Mouse (Mus musculus) embryonic fibroblast, embryonic 13.5 days (primary cell): ENCODE data around the gene Tep1.
A peak's percentile ranks its signal among the peaks of the same experiment; 100 is the strongest.

Source experiments
- CTCF ChIP-seq: IDR thresholded peaks from 2 replicates; pipeline ENCODE4 v1.5.1; 2011; ENCODE audit warnings: mild to moderate bottlenecking, control low read depth, low read length, moderate library complexity, borderline replicate concordance; ENCODE audit not compliant: insufficient read depth
- POLR2A ChIP-seq: IDR thresholded peaks from 2 replicates; pipeline ENCODE4 v1.6.1; 2011; ENCODE audit warnings: low read depth, mild to moderate bottlenecking, control low read depth, low read length, moderate library complexity

DNA sequence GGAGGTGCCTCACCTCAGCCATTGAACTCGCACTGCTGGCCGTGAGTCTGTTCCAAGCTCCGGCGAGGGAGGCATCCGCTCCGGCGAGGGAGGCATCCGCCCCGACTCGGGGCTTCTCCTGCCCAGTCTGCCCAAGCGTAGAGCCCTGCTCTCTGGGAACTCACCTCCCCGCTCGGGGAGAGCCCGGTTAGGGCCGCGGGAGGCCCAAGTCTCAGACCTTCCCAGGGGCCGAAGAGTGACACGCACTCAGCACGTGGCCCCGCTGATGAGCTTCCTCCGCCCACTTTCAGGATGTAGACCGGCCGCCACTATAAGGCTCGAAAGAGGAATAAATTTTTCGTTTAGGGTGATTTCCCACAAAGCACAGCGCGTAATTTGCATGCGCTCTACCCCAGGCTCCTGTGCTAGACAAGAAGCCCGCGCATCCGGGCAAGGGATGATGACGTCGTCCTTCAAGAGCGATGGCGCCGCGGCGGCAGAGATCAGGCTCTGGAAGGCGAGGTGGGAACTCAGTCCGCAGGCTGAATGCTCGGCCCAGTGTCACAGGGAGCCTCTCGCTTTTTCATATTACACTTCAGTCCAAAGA lies 62.8 kb downstream of the Tep1 start, which contains the start of the genes Ccnb1ip1 and Parp2:
- TF ChIP-seq CTCF (no peak), POLR2A (peak; percentile 87)
